Mouse (Mus musculus) ES-Bruce4 (cell line): ENCODE results near the gene Spata19. TPM values are rescaled to one million over a fixed set of nuclear protein-coding genes. Genes with fewer than 3 reads are reported as not detected.

ENCODE experiments used
- H3K27ac ChIP-seq: 2 replicates; pipeline ENCODE4 v1.5.1; 2012; ENCODE audit warnings: low read length, inconsistent platforms; ENCODE audit not compliant: insufficient read depth
- H3K27me3 ChIP-seq: 2 replicates; pipeline ENCODE4 v1.6.1; 2012; ENCODE audit warnings: mild to moderate bottlenecking, low read length, inconsistent platforms; ENCODE audit not compliant: control insufficient read depth, poor library complexity, insufficient read depth, severe bottlenecking
- H3K36me3 ChIP-seq: 2 replicates; pipeline ENCODE4 v1.6.1; 2012; ENCODE audit warnings: inconsistent platforms, mild to moderate bottlenecking, low read length, moderate library complexity; ENCODE audit not compliant: control insufficient read depth, poor library complexity, insufficient read depth, severe bottlenecking
- H3K4me1 ChIP-seq: one replicate; pipeline ENCODE4 v1.8.1; 2011; ENCODE audit warnings: low read length; ENCODE audit not compliant: control insufficient read depth, insufficient read depth
- H3K4me3 ChIP-seq: 2 replicates; pipeline ENCODE4 v1.5.1; 2011; ENCODE audit warnings: low read depth, mild to moderate bottlenecking, low read length
- H3K9ac ChIP-seq: 2 replicates; pipeline ENCODE4 v1.6.1; 2012; ENCODE audit warnings: low read depth, mild to moderate bottlenecking, inconsistent platforms; ENCODE audit not compliant: poor library complexity, severe bottlenecking
- H3K9me3 ChIP-seq: replicated peaks from 2 replicates; pipeline ENCODE4 v1.6.1; 2012; ENCODE audit warnings: mild to moderate bottlenecking, low read length, inconsistent platforms; ENCODE audit not compliant: control insufficient read depth, poor library complexity, insufficient read depth, severe bottlenecking
- CTCF ChIP-seq: IDR thresholded peaks from one replicate; pipeline ENCODE4 v1.8.1; 2011; ENCODE audit warnings: low read depth, low read length
- EP300 ChIP-seq: IDR thresholded peaks from 2 replicates; pipeline ENCODE4 v1.6.1; 2011; ENCODE audit warnings: low read depth, low read length; ENCODE audit not compliant: insufficient read depth
- POLR2A ChIP-seq: IDR thresholded peaks from one replicate; pipeline ENCODE4 v1.8.1; 2011; ENCODE audit warnings: low read length; ENCODE audit not compliant: insufficient read depth
- polyA plus RNA-seq: library from polyadenylated mRNA; stranded (reverse); fragments of >200 nt; gene quantifications from 2 replicates; pipeline ENCODE4 v1.2.4, GENCODE M21; 2011; ENCODE audit warnings: low read depth; ENCODE audit not compliant: missing spikeins, insufficient read depth, insufficient read length

Spata19 gene
- polyA plus RNA-seq: not detected in 2 replicates

DNA sequence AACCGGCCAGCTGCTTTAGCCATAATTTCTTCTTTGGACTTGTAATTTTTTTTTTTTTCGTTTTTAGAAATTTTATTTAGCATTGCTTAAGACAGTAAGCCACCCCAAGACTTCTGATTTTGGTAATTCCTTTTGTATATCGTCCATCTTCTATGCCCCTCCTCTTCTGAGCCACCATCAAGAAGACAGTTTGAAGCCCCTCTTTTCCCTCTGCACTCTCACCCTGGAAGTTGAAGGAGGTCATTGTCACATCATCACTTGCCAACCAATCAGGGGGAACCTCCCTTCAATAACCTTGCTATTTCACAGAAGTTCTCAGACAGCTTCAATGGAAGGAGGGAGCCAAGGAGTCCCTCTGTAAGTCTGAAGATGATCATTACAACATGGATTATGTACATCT lies at the start of gene Spata19:
Spata19 (plus strand) TSS at position 301 of the 400 bp plus-strand sequence.
- no peak for TF ChIP-seq EP300
- no peak for TF ChIP-seq POLR2A
- no peak for TF ChIP-seq CTCF
- Histone ChIP-seq H3K27ac (no peak within 1 kb of the TSS), H3K4me1 (no peaks in the 10 kb centered on the region)

DNA sequence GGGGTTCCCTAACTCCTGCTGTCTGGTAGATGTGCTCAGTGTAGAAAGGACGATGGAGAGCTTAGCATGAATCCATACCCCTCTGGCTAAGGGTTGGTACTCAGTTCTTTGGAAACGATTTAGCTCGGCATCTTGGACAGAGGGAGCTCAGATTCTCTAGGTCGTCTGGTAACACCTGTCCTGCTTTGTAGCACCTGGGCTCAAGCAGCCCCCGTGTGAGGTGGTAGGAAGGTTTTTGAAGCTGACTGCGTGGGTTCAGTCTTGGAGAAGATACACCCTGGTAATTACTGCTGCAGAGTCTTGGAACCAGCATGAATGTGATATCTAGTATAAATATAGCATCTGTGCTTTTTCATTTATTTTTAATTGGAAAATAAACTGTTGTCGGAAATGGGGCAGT lies 43.5 kb upstream of the Spata19 start:
- Histone ChIP-seq H3K4me3 (no peak overlapping the region), H3K27ac (no peak overlapping the region), H3K9ac (no peak overlapping the region), H3K9me3 (no peaks in the 10 kb centered on the region), H3K27me3 (no peaks in the 10 kb centered on the region), H3K36me3 (peaks cover 9% of the 10 kb centered on the region), H3K4me1 (no peaks in the 10 kb centered on the region)
- TF ChIP-seq EP300 (no peak), CTCF (no peak), POLR2A (no peak)

More for the DNA sequence above, at the start of gene Spata19:
- H3K27me3 ChIP-seq: no peaks in the 10 kb centered on the region
- no peaks in the 10 kb centered on the region for H3K9me3 ChIP-seq
- H3K4me3 ChIP-seq: no peak within 1 kb of the TSS
- no peak within 1 kb of the TSS for H3K9ac ChIP-seq
- H3K36me3 ChIP-seq: no peaks in the 10 kb centered on the region

DNA sequence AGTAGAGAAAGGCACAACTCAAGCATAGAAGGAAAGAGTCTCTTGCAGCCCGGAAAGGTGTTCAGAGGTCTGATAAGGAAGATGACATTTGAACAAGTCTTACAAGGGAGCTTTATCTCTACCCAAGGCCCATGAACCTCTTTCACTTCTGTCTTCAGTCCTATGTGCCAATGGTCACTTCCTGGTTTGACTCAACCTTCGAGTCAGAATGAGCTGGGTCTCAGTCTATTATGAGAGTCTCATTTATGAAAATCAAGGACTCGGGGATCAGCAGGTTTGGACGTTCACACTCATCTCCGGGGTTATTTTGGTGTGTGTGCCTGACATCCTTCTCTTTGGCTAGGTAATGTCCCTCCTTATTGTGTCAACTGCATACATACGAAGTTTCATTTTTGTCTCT lies 38.7 kb upstream of the Spata19 start:
- Histone ChIP-seq H3K9me3 (no peaks in the 10 kb centered on the region), H3K4me3 (no peak overlapping the region), H3K27me3 (no peaks in the 10 kb centered on the region), H3K27ac (no peak overlapping the region), H3K4me1 (no peaks in the 10 kb centered on the region), H3K9ac (no peak overlapping the region), H3K36me3 (peaks cover 5% of the 10 kb centered on the region)
- no peak for TF ChIP-seq EP300

DNA sequence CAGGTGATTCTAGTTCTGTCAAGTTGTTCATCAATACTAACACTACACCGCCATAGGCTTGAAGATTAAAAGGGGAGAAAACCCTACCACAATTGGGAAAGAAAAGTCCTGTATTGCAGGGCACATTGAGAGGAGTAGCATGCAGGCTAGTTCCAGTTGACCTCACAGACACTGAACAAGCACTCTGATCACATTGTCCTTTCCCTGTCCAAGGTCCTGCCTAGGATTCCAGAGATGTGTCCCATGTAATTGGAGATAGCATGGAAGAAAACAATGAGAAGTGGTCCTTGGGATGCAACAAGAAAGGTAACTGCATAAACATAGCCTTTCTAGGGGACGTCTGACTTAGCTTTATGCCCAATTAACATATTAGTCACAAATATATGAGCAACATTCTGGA lies 29.4 kb upstream of the Spata19 start:
- no peak overlapping the region for H3K9ac ChIP-seq
- no peak for TF ChIP-seq CTCF
- TF ChIP-seq POLR2A: no peak
- TF ChIP-seq EP300: no peak
- H3K36me3 ChIP-seq: no peaks in the 10 kb centered on the region

DNA sequence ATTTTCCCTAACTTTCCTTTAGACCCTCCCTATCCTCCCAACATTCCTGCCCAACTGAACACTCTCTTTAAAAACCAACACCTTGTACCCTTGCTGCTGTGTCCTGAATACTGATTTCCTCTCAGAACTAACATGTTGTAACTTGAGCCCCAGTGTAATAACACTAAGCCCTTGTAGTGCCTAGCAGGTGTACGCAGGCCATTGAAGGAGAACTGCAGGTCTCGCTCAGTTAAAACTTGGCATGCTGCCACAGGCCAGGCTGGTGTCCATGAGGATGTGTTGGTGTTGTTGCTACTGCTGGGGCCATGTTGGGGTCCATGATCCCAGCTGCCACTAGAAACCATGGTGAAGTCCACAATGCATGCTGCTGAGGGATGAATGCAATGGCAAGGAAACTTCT lies 27.5 kb upstream of the Spata19 start:
- no peaks in the 10 kb centered on the region for H3K9me3 ChIP-seq
- no peak overlapping the region for H3K27ac ChIP-seq
- H3K36me3 ChIP-seq: no peaks in the 10 kb centered on the region
- no peaks in the 10 kb centered on the region for H3K4me1 ChIP-seq
- no peak for TF ChIP-seq POLR2A
- TF ChIP-seq EP300: no peak
- TF ChIP-seq CTCF: no peak
- H3K4me3 ChIP-seq: no peak overlapping the region
- H3K9ac ChIP-seq: no peak overlapping the region
- H3K27me3 ChIP-seq: no peaks in the 10 kb centered on the region

More for the DNA sequence above, 29.4 kb upstream of the Spata19 start:
- Histone ChIP-seq H3K9me3 (no peaks in the 10 kb centered on the region), H3K27me3 (no peaks in the 10 kb centered on the region), H3K27ac (no peak overlapping the region), H3K4me3 (no peak overlapping the region), H3K4me1 (no peaks in the 10 kb centered on the region)

DNA sequence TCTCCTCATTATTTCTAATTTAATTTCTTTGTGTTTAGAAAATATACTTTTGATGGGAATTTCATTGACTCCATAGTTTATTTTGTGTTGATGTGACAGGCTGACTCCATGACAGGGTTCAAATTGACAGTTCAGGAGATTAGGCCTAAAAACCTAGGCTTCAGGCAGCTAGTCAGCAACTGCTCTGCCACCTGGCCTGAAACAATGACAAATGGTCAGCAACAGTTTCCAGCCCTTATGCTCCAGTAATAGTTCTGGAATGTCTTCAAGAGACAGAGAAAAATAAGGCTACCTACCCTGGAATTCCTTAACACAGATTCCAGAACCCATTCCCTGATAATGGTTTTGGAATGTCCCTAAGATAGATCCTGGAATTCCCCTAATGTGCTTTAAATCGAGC lies 20.9 kb upstream of the Spata19 start:
- no peaks in the 10 kb centered on the region for H3K9me3 ChIP-seq

More for the DNA sequence above, 20.9 kb upstream of the Spata19 start:
- TF ChIP-seq CTCF: no peak
- no peak for TF ChIP-seq POLR2A
- no peak for TF ChIP-seq EP300
- Histone ChIP-seq H3K27me3 (no peaks in the 10 kb centered on the region), H3K27ac (no peak overlapping the region), H3K4me3 (no peak overlapping the region), H3K36me3 (no peaks in the 10 kb centered on the region), H3K4me1 (no peaks in the 10 kb centered on the region), H3K9ac (no peak overlapping the region)
